Mouse (Mus musculus): ENCODE results near the gene Atf3.
A peak's percentile ranks its signal among the peaks of the same experiment; 100 is the strongest.

The Atf3 gene

DNA sequence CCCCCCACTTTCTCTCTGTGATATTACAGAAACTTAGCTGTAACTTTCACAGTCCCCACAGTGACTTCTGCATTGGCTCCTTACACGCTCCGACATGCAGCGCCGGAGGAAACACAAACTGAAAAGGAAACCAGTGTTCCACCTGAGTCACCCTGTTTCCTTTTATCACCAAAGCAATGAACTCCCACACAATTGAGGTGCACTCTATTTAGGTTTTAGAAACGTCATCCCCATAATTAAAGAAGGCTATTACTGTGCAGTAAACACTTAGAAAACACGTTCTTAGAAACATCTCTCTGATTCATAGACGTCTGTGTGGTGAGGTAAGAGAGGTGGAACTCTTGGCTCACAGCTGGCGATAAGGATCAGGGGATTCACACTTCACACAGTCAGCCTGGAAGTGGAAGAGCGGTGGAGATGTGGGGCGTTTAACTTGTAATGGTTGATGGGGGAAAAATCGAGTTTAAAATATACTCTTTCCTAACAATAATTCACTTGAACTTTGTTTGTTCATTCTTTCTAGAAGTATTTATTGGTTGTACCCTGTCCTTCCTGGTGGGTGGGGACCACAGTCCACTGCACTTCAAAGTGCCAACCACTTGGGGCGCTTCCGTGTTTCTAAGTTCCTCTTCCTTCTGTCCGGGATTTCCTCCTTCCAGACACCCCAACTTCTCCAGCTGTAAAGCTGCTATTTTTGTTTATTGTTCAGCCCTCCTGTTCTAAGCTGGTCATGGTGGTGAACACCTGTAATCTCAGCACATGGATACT lies 24.0 kb downstream of the Atf3 start:
- DNase-seq (ENCODE audit: extremely low spot score, low spot score): no peak

DNA sequence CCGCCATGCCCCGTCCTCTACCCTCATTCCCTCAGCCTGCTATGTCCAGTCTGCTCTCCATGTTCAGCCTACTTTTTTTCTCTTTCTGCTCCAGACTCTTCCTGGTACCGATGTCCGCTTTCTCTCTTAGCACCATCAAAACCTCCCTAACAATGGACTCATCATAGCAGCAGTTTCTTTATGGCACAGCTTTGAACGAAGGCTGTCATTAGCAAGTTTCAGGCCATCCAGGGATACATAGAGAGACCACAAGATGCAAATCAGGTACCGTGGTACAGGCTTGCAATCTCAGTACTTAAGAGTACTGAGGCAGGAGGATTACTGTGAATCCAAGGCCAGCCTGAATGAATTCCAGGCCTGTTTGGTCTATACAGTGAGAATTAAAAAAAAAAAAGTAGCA lies 25.1 kb downstream of the Atf3 start:
- no peak for DNase-seq (ENCODE audit: extremely low spot score, low spot score)

DNA sequence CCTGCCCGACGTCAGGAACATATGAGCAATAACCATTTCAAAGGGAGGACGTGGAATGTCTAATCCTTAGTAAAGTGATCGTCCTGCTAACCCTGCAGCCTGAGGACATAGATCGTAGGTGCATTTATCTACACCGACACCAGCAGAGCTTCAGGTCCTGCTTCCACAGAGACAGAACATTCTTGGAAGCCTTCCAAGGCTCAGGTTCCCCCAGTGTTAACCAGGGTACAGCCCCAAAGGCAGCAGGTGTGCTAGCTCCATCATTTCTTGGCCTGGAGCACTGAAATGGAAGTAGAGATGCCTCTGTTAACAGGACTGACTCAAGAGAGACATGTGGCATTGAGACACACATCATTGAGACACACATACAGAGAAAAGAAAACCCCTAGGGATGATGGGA lies 25.6 kb downstream of the Atf3 start:
- no peak for DNase-seq (ENCODE audit: extremely low spot score, low spot score)

DNA sequence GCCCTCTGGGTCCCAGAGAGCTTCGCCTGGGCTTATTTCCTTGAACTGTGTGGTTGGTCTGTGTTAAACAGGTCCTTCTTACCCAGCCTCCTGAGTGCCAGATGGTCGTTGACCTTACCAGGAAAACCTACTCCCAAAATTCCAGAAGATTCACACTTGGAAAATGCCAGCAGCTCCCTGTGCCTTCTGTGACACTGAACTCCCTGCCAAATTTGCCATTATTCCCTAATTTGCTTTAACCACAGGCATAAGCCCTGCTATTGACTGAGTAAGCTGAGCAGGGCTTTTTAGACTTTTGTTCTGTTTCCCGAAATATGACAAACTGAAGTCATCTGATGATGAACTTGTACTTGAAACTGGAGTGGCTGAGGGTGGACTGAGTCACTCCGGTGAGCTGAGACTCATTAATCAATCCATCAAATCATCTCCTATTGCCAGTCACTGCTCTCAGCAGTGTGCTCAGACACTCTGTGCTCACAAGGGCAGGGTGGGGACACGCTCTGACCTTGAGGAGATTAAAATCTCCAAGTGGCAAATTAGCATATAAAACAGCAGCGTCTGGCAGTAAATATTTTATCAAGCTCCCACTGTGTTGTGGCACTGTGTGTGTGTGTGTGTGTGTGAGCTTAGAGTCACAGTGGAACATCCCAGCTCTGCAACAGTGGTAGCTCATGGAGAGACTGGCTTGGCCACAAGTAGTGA lies 28.0 kb downstream of the Atf3 start:
- no peak for DNase-seq (ENCODE audit: extremely low spot score, low spot score)

DNA sequence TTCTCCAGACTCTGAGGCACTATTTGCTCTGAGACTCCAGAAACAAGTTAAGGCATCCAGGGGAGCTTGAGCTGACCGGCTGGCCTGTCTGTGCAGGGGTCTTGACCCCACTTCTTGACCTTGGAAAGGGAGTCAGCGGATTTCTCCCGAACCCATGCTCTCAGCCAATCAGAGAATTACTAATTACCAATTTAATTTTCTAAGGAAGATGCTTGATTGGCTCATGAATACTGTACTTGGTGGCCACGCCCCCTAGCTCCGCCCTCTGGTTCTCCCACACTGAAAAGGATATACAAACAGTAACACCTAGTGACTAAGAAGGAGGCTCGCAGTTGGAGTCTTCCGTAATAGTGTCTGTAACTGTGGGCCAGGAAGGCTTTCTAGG lies 31.5 kb downstream of the Atf3 start:
- DNase-seq (ENCODE audit: extremely low spot score, low spot score): peak; percentile 27

DNA sequence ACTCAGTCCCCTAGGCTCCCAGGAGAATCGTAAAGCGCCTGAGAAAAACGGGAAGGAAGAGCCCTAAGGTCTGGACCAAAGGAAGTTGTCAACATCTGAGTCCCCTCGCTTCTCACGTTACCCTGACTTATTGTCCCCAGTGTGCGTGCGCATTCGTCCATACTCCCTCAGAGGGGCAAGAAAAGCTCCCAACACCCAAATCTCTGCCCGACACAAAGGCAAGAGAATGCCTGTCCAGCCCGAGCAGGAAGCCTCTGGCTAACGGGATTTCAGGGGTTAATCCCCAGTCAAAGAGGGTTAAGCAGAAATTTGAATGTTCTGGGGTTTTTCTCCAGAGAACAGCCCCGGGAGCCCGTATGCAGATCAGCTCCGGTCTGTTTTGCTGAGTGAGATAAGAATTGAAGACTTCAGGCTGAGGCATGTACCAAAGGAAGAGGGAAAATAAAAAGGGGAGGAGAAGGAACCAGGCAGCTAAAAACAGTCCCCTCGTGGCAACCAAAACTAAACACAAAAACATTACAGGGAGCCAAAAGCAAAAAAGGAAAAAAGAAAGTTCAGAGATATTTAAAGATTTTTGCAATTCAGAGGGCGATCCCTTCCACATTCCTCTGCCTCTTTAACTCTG lies 32.0 kb downstream of the Atf3 start:
- DNase-seq (ENCODE audit: extremely low spot score, low spot score): peak; percentile 58

DNA sequence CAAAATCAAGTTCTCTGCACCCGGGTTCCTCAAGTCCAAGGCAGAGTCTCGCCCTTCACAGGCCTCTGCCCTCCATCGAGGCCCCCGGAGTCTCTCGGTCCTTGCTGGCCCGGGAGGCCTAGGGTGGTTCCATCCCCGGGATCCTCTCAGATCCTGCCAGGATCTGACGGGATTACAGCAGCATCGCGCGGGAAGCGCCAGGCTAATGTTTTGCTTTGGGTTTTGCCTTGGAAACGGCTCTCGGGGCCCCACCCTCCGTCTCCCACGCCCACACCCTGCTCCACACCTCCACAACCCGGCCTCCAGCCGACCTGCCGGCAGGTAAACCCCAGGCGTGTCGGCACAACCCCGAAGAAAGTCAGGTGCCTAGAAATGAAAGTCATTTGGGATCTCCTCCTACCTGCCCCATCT lies 33.0 kb downstream of the Atf3 start:
- DNase-seq (ENCODE audit: extremely low spot score, low spot score): peak; percentile 54

DNA sequence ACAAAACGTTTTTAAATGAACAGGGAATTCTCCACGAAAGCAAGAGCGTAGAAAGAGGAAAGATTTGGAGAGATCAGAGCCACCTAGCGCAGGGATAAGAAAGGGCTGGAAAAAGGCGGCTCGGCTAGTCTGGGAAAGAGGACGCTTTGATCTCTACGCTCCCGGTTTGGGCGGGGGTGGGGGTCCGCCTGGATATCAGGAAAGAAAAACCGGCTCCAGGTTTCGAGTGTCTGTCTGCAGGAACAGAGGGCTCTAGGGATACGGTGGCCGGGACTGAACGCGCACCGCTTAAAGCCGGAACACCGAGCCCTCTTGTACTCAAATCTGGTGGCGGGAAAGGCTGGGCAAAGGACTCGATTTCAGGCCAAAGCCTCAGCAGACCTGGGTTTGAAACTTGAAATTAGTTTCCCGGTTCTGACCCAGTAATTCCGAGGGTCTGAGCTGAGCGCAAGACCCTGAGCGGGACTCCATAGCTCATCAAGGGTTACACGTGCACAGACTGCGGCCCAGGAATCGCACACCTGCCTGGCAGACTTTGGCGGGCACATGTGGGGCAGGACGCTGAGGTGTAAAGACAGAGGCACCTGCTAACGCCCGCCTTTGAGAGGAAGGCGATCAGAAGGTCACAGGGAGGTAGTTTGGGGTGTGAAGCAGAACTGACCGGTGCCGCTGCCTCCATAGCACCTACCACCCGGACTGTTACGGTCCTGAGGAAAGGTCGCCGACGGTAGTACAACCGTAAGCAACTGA lies 33.6 kb downstream of the Atf3 start:
- peak; percentile 62 for DNase-seq (ENCODE audit: extremely low spot score, low spot score)

DNA sequence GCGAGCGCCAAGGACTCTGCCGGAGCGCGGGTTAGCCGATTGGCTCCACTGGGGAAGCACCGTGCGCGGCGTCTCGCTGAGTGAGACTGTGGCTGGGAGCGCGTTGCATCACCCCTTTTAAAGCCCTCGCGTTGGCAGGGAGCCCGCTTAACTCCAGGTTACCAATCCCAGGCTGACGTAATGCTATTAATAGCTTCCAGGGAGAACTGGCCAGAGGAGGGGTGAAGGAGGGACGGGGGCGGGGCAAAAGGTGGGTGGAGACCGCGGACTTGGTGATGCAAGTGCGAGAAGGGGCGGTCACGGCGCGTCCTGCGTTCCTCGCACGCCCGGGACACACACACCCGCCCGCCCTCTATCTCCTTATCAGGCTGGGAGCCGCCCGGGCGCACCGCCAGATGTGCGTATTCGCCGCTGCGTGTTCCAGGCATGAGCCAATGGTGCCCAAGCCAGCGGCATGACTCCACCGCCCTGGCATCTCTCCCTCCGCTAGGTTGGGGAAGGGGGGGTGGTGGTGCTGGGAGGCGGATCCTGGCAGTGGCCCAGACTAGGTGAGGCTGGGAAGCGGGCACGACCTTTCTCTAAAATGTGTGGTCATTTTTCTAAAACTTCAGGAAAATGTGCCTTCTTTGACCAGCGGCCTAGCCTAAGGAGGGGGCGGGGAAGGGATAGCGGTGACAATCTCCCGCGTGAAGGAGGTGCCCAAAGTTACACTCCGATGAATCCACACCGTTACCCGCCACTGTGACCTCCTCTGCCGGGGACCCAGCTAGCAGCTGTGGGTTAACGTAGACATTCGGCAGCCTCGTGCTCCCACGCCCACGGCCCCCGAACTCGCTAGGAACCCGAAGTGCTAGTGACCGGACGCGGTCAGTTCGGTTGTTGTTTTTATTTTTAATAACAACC lies 34.4 kb downstream of the Atf3 start:
- DNase-seq (ENCODE audit: extremely low spot score, low spot score): peak; percentile 87

DNA sequence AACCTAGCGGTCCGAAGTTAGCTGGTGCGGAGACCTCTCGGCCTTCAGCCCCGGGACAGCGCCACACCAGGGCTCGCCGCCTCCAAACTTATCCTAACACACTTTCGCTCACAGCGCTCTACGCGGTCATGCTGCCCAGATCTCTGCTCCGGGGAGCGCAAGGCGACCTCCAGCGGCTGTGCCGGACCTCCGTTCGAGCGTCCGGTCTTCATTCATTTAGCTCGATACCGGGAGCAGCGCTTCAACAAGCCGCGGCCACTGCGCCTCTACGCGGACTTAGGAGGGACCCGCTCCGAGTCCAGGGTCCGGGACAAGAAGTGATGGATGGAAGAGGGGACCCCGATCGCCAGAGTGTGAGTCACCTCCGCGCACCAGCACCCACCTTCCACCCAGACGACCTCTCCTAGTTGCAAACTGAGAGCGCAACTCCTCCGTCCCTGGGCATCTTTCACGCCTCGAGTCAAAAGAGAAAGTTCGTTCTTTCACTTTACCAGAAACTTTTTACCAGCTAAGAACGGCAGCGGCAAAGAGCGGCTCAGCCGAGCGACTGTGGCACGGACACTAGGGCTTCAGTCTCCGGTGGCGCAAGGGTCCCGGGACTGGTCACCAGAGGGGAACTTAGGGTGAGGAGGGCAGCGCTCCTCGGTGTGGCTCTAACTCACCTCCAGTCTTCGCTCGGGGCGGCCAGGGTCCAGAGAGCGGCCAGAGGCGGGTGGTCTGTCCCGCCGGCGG lies 35.2 kb downstream of the Atf3 start:
- peak; percentile 83 for DNase-seq (ENCODE audit: extremely low spot score, low spot score)

DNA sequence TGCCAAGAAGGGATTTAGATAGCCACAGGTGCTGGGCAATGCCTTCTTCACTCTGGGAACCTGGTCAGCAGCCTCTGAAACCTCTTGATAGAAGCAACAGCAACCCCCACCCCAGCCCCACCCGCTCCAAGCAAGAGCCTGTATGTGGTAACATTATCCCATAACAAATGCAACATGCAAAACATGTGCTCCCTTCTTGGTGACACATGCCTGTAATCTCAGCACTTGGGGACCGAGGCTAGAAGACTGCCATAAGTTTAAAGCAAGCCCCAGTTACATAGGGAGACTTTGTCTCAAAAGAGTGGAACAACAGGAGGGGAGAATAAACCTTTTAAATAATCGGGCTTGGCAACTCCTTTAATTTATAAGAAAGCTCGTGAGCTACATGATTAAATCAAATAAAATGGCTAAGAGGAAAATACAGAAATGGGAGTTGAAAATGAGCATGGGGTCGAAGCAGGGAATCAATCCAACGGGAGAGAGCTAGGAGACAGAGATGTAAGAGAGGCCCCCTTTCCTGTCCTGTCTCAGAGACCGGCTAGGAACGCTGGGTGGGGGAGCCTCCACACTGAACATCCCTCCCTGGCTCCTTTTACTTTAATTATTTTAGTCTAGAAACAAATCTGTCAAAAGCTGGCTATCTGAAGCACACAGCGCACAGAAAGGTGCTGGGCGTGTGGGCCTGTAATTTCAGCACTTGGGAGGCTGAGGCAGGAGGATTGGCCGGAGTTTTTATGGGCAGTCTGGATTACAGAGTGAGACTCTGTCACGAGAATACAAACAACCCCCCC lies 36.2 kb downstream of the Atf3 start:
- peak; percentile 17 for DNase-seq (ENCODE audit: extremely low spot score, low spot score)

DNA sequence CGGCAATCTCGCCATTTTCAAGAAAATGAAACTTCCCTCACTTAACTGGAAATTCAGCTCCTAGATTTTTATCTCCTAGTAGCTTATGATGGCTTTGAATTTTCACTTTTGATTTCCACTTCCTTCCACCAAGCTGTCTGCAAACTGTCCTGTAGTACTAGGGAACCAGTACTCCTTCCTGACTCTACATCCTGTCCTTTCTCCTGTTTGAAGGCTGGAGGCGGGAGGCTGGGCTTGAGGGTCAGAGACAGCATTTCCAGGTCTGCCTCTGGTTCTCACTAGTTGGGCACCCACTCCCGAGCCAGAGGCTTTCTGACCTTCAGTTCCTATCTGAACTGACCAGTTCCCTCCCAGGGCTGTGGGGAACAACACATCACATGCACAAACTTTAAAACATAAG lies 37.4 kb downstream of the Atf3 start:
- no peak for DNase-seq (ENCODE audit: extremely low spot score, low spot score)

DNA sequence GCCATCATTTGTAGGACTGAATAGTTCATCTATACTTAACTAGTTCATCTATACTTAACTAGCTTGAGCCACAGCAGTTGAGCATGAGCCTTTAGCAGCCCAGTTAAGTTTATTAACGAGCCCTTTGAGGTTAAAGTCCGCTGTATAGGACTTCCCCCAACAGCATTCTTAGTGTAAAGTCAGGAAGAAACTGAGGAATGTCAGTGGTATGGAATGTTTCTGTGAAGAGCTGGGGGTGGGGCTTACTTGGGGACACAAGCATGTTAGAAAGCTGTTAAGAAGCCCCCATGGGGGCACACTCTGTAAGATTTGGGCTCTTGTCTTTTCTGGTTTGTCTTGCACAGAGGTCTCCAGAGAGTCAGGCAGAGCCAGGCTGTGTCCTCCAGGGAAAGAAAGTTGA lies 38.0 kb downstream of the Atf3 start:
- no peak for DNase-seq (ENCODE audit: extremely low spot score, low spot score)

DNA sequence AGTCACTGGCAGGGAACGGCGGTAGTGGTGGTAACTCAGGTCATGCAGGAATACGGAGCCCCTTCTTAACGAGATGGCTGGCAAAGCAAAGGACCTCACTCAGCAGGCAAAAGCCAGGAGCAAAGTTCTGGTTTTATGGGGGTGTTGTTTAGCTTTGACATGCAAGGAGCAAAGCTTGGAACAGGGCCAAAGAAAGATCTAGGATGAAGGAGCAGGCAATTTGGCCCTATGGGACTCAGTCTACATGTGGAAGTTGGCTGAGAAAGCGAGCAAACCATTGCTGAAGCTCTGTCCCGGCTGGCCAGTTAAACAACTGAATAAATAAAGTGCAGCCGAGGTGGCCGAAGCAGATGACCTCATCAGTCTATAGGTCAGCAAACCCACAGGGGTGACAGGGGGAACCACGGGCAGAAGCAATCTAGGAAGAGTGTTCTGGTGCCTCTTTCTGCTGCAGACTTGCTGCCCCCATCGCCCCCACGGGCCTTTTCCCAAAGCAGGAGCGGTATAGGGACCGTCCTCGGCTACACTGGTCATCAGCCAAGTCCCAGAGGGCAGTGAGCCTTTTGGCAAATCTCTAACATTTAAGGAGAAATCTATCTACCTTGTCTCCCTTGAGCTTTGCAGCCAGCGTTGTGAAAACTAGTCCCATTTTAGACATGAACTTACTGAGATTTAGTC lies 39.2 kb downstream of the Atf3 start:
- DNase-seq (ENCODE audit: extremely low spot score, low spot score): peak; percentile 32

DNA sequence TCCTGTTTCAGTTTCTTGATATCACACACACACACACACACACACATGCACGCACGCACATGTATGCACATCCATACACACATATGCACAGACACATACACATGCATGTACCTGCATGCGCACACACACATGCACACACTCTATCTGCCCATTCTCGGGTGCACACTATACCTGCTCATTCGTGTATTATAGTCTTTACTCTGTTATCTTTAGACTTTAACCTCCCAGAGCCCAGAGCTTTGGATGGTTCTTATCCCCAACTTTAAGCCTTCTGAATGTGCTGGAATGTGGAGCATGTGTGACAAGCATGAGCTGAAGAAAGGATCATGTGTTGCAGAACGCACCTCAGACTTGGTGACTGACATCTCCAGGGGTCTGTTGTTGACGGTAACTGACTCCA lies 41.0 kb downstream of the Atf3 start:
- DNase-seq (ENCODE audit: extremely low spot score, low spot score): no peak

DNA sequence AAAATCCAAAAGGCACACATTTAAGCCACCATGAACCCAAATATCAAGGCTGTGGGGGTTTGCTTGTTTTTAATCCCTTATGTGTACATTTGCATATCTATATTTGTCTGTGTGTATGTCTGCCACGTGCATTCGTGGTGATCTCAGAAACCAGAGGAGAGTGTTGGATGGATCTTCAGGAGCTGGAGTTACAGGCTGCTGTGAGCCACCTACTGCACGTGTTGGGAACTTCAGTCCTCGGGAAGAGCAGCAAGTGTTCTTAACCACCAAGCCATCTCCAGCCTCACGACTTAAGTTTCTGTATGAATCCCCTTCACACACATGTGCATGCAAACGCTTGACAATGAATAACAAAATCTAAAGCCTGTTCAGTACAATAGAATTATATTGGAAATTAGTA lies 45.4 kb downstream of the Atf3 start:
- no peak for DNase-seq (ENCODE audit: extremely low spot score, low spot score)

DNA sequence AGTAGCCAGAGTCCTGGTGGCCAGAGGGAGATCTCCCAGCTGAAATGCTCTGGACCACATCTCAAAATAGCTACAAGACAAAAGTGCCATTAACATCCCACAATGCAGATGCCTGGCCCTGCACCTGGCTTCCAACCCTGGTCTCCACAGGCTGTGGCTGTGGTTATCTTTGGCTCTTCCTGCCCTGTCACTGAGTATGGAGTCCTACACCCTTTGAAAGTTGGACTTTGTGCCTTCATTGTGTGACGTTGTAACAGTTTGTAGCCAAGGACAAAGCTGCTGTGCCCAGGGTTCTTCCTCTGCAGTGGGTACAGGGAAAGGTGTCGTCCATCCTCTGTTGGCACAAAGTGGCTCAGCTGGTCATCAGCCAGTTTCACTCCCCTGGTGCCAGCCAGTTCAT lies 47.4 kb downstream of the Atf3 start:
- DNase-seq (ENCODE audit: extremely low spot score, low spot score): no peak

DNA sequence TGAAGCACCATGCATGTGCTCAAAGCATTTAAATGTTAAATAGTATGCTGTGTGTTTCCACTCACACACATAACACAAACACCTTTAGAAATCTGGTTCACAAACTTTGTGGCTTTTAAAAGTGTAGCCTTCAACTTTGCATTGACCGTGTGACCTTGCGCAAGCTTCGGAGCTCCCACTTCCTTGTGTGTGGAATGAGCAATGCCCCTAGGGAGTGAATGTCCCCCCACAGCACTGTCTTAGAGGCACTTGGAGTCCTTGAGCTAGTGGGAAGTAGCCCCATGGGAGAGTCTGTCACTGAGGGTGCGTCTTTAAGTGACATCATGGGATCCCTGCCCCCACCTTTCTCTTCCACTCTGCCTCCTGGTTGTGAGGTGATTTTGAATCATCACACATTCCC lies 51.6 kb downstream of the Atf3 start:
- DNase-seq (ENCODE audit: extremely low spot score, low spot score): no peak

DNA sequence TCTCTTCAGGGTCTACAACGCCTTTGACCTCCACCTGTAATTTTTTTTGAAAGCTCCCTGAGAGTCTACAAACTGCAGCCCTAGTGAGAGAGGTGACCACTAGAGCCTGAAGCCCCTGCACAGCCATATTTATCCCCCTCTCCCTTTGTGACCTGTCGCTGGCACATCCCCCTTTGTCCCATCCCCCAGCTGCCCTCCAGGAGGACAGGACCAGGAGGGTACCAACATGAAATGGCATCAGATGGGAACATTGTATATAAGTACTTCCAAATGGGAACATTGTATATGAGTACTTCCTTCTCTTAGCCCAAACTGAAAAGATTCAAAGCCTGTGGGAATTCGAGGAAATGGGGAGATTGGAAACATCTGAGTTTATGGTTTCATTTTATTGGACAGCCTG lies 53.1 kb downstream of the Atf3 start, which contains the start of gene Fam71a:
Gene Fam71a, minus strand, starts transcription at position 101 of the 400 bp plus-strand sequence.
- DNase-seq (ENCODE audit: extremely low spot score, low spot score): no peak

All from neural tube, embryonic 10.5 days (tissue).